Mouse (Mus musculus): ENCODE measurements around the gene Homer2. TPM values are rescaled to one million over a fixed set of nuclear protein-coding genes. Genes with fewer than 3 reads are reported as not detected.

Gene Homer2
- polyA plus RNA-seq, 1 experiment from 2014 or later: 16.4 TPM

DNA sequence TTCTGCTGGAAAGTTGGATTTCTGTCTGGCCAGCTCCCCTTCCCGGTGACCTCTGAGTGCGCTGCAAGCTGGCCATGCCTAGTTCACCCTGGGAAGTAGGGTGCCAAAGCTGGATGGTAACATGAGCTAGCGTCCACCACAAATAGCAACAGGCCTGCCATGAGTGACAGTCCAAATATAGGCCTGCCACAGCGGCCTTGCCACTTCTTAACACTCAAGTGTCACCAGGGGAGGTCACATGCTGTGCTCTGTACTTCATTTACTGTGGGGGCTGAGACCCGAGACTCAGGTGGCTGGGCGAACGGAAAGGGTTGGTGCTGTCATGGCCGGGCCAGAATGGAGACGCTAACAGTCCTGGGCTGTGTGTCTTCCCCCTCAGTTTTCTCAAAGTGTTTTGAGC, 140.4 kb downstream of the Homer2 start, which contains the start of gene Fsd2:
Gene Fsd2, minus strand, starts transcription at position 53 of the 400 bp plus-strand sequence.
- H3K9ac ChIP-seq: no peak within 1 kb of the TSS
- H3K9me3 ChIP-seq: no peaks in the 10 kb centered on the region
- peaks cover 2% of the 10 kb centered on the region for H3K4me1 ChIP-seq
- no peak within 1 kb of the TSS for H3K4me3 ChIP-seq
- no peak within 1 kb of the TSS for H3K27ac ChIP-seq
- ATAC-seq (ENCODE audit: insufficient number of reproducible peaks, insufficient read depth, low FRiP score, low TSS enrichment, low read depth): no peak
- H3K36me3 ChIP-seq: no peaks in the 10 kb centered on the region
- H3K4me2 ChIP-seq: no peak within 1 kb of the TSS
- WGBS: 72% methylated on average over 9 of the region's 9 CpGs
- H3K27me3 ChIP-seq: no peaks in the 10 kb centered on the region

DNA sequence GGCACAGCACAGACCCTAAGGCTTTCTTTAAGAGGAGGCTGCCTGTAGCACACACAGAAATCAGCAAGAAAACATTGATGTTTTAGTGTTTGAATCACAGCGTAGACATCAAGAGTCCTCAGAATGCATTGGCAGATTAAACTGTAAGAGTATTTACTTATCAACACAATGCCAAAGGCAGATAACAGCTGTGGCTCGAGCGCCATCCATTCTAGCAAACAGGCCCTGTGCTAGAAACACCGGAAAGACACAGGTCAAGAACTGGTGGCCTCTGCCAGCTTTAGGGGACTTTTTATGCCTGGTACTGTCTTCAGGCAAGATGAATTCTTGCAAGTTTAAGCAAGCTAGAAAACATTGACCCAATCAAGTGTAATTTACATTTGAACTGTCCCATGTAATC, 141.0 kb downstream of the Homer2 start:
- no peak overlapping the region for H3K27ac ChIP-seq
- H3K36me3 ChIP-seq: no peaks in the 10 kb centered on the region
- H3K27me3 ChIP-seq: no peaks in the 10 kb centered on the region
- H3K4me3 ChIP-seq: no peak overlapping the region
- H3K9me3 ChIP-seq: no peaks in the 10 kb centered on the region
- no peak for ATAC-seq (ENCODE audit: insufficient number of reproducible peaks, insufficient read depth, low FRiP score, low TSS enrichment, low read depth)
- H3K4me1 ChIP-seq: no peaks in the 10 kb centered on the region
- H3K4me2 ChIP-seq: no peak overlapping the region
- WGBS: 71% methylated on average over 4 of the region's 4 CpGs
- no peak overlapping the region for H3K9ac ChIP-seq

DNA sequence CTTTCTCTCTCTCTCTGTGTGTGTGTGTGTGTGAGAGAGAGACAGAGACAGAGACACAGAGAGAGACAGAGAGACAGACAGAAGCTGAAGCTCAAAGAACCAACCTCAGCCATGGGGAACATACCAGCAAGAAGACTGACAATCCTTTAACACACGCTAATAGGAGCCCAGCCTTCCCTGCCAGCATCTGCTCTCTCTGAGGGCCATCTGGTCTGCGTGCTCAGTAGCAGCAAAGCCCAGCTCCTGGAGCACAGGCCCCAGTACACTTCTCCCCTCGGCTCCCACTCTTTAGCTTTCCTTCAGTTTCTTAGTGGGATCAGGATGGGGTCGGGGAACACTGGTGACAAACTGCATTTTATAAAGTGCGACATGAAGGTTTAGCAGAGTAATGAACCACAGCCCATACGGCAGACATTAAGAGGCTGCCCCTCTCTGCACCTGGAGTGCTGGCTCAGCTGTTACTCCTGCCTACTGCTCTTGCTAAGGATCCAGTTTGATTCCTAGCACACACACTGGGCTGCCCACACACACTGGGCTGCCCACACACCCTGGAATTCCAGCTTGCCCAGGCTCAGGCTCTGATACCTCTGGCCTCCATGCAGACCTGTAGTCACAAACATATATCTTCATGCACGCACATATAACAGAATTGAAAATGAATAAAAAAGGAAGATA, 141.8 kb downstream of the Homer2 start:
- Histone ChIP-seq H3K4me2 (no peak overlapping the region), H3K36me3 (no peaks in the 10 kb centered on the region), H3K4me1 (peaks cover 3% of the 10 kb centered on the region; the same call in 1 of the 2 replicates), H3K9me3 (no peaks in the 10 kb centered on the region), H3K27me3 (no peaks in the 10 kb centered on the region), H3K4me3 (no peak overlapping the region), H3K27ac (no peak overlapping the region), H3K9ac (no peak overlapping the region)
- WGBS: 65% methylated on average over 7 of the region's 7 CpGs
- no peak for ATAC-seq (ENCODE audit: insufficient number of reproducible peaks, insufficient read depth, low FRiP score, low TSS enrichment, low read depth)

DNA sequence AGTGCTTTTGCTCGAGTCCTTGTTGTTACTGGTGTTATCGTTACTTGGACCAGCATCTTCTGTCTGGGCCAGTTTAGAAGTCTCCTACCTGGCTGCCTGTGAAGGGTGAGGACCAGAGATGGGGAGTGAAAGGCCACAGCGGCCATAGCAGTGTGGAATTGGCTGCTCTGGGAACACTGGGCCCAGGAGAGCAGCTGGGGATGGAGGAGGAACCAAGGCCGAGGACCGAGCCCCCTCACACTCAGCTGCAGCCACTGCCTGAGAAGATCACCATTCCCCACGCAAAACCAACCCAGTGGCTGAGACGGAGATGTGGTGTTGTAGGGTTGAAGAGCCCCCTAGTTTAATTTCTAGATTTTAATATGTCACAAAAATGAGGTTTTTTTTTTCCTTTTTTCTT, 142.6 kb downstream of the Homer2 start:
- Histone ChIP-seq H3K4me3 (no peak overlapping the region), H3K4me2 (no peak overlapping the region), H3K4me1 (peaks cover 4% of the 10 kb centered on the region; the same call in 1 of the 2 replicates), H3K9me3 (no peaks in the 10 kb centered on the region), H3K36me3 (no peaks in the 10 kb centered on the region), H3K9ac (no peak overlapping the region), H3K27me3 (no peaks in the 10 kb centered on the region), H3K27ac (no peak overlapping the region)
- 78% methylated on average over 7 of the region's 7 CpGs for WGBS
- ATAC-seq (ENCODE audit: insufficient number of reproducible peaks, insufficient read depth, low FRiP score, low TSS enrichment, low read depth): no peak

DNA sequence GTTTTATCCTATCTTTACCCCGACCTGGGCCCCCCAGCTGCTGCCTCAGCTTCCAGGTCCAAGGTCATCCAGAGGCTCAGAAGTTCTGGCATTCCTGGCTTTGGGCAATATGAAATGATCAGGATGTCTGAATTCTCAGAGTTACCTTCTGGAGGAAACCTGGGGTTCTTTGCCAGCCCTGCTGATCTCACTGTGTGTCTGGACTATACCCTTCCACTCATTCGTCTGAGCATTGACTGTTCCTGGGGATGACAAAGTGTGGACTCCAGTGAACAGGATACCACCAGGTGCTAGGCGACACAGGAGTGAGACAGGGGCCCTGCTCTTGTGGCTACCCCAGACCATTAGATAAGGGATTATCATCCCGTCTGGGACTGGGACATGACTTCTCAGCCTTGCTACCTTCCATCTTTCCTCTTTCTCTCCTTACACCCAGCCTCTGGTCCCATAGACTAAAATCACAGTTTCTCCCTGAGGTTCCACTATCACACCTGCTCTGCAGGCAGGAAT, 143.8 kb downstream of the Homer2 start:
- WGBS: 73% methylated on average over 4 of the region's 4 CpGs
- Histone ChIP-seq H3K27me3 (no peaks in the 10 kb centered on the region), H3K4me2 (no peak overlapping the region), H3K9ac (no peak overlapping the region), H3K4me1 (peaks cover 4% of the 10 kb centered on the region; the same call in 1 of the 2 replicates), H3K36me3 (no peaks in the 10 kb centered on the region), H3K4me3 (no peak overlapping the region), H3K27ac (no peak overlapping the region), H3K9me3 (no peaks in the 10 kb centered on the region)
- no peak for ATAC-seq (ENCODE audit: insufficient number of reproducible peaks, insufficient read depth, low FRiP score, low TSS enrichment, low read depth)

DNA sequence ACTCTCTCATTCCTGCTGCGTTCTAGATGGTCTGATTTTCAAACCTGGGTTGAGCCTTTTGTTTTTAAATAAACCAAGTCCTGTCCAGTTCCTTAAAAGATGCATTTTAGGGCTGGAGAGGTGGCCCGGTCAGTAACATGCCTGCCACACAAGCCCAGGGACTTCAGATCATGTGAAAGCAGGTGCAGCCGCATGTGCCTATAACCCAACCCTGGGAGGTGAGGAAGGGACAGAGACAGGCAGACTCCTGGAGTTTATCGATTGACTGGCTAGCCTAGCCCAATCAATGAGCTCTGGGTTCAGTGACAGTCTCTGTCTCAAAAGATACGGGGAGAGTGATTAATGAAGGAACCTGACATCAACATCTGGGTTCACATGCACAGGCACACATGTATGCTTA, 146.1 kb downstream of the Homer2 start:
- H3K4me2 ChIP-seq: no peak overlapping the region
- no peaks in the 10 kb centered on the region for H3K27me3 ChIP-seq
- H3K9me3 ChIP-seq: no peaks in the 10 kb centered on the region
- no peaks in the 10 kb centered on the region for H3K36me3 ChIP-seq
- H3K9ac ChIP-seq: no peak overlapping the region
- peaks cover 4% of the 10 kb centered on the region; the same call in 1 of the 2 replicates for H3K4me1 ChIP-seq
- H3K27ac ChIP-seq: no peak overlapping the region
- no peak overlapping the region for H3K4me3 ChIP-seq
- ATAC-seq (ENCODE audit: insufficient number of reproducible peaks, insufficient read depth, low FRiP score, low TSS enrichment, low read depth): no peak
- 70% methylated on average over 5 of the region's 5 CpGs for WGBS

DNA sequence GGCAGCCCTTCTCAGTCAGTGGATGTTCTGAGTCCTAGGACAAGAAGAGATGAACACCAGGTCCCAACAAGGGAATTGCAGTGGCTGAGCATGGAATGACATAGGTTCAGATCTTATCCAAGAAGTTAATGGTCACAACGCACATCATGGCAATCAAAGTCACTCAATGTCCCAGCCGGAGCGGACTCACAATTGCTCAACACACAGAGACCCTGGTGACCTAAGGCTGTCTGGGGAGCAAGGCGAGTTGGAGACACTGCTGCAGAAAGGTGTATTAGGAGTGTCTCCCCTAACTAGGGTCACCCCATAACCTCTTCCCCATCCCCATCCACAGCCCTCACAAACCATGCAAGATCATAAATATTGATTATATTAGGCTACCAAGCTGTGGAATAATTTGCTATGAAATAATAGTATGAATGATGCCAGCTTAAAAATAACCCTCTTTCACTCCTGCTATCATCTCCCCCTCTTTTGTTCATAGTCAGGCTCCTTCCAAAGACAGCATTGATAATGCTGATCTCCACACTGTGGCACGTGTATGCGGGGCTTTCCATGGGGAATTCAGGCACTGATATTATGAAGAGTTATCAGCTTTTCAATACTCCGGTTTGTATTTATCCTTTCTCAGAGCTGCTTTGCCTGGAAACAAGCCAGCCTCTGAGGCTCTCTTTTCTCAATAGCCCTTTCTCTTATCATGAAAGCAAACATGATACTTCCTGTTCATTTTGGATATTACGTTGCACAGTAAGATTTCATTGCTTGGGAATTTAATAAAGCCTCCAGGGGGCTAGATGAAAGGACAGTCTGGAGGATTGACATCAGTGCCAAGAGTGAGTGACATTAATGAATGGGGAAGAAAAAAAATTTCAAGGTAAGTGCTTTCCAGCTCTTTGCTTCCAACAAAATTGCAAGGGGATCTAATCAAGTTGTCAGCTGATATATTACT, 147.0 kb downstream of the Homer2 start:
- no peak overlapping the region for H3K4me3 ChIP-seq
- H3K27ac ChIP-seq: no peak overlapping the region
- peaks cover 4% of the 10 kb centered on the region; the same call in 1 of the 2 replicates for H3K4me1 ChIP-seq
- no peaks in the 10 kb centered on the region for H3K9me3 ChIP-seq
- ATAC-seq (ENCODE audit: insufficient number of reproducible peaks, insufficient read depth, low FRiP score, low TSS enrichment, low read depth): no peak
- no peaks in the 10 kb centered on the region for H3K36me3 ChIP-seq
- 58% methylated on average over 8 of the region's 8 CpGs for WGBS
- no peak overlapping the region for H3K9ac ChIP-seq
- H3K27me3 ChIP-seq: no peaks in the 10 kb centered on the region
- no peak overlapping the region for H3K4me2 ChIP-seq

DNA sequence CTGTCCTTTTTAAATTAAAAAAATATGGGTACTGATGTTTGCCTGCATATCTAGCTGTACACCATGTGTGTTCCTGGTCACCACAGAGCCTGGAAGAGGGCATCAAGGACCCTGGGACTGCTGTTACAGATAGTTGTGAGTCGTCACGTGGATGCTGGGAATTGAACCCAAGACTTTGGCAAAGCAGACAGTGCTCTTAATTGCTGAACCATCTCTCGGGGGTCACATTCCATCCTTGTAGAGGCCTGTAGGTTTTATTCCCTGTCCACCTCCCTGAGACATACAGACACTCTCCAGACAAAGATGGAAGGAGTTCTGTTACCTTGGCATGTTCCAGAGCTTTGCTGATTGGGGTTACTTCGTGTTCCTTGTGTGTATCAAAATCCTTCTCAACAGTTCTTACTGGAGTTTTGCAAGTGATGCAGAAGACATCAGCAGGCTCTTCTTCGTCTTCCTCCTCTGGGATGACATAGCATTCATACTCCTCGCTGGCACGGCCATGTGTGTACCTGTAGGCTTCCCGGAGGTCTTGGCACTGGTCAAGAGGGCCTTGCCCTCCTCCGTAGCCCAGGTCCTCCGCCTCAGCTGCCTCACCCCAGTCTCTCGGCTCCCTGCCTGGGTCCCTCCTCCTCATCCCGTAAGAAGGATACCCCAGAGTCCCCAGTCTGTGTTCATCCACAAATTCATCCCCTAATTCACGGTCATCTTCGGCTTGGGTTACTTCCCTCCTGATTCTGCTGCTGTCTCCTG, 147.9 kb downstream of the Homer2 start:
- H3K27me3 ChIP-seq: no peaks in the 10 kb centered on the region
- no peak overlapping the region for H3K9ac ChIP-seq
- H3K27ac ChIP-seq: no peak overlapping the region
- no peak overlapping the region for H3K4me3 ChIP-seq
- H3K36me3 ChIP-seq: no peaks in the 10 kb centered on the region
- H3K4me1 ChIP-seq: peaks cover 4% of the 10 kb centered on the region; the same call in 1 of the 2 replicates
- H3K9me3 ChIP-seq: no peaks in the 10 kb centered on the region
- WGBS: 85% methylated on average over 14 of the region's 14 CpGs
- no peak overlapping the region for H3K4me2 ChIP-seq
- no peak for ATAC-seq (ENCODE audit: insufficient number of reproducible peaks, insufficient read depth, low FRiP score, low TSS enrichment, low read depth)

DNA sequence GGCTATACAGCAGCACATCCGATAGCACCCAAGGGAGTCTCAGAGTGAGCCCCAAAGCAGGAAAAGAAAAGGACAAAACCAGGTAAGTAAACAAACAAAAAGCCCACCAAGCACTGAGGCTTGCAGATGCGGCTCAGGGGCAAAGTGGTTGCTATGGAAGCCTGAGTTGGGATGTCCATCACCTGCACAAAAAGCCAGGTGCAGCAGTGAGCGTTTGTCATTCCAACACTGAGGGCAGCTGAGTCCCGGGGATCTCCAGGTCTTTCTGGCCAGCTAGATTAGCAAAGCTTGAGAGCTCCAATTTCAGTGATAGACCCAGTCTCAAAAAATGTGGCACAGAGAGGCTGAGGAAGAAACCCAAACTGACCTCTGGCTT, 149.4 kb downstream of the Homer2 start:
- Histone ChIP-seq H3K4me1 (peaks cover 4% of the 10 kb centered on the region; the same call in 1 of the 2 replicates), H3K9me3 (no peaks in the 10 kb centered on the region), H3K27me3 (no peaks in the 10 kb centered on the region), H3K36me3 (no peaks in the 10 kb centered on the region), H3K4me3 (no peak overlapping the region), H3K27ac (no peak overlapping the region), H3K4me2 (no peak overlapping the region), H3K9ac (no peak overlapping the region)
- 55% methylated on average over 4 of the region's 4 CpGs for WGBS
- ATAC-seq (ENCODE audit: insufficient number of reproducible peaks, insufficient read depth, low FRiP score, low TSS enrichment, low read depth): no peak

DNA sequence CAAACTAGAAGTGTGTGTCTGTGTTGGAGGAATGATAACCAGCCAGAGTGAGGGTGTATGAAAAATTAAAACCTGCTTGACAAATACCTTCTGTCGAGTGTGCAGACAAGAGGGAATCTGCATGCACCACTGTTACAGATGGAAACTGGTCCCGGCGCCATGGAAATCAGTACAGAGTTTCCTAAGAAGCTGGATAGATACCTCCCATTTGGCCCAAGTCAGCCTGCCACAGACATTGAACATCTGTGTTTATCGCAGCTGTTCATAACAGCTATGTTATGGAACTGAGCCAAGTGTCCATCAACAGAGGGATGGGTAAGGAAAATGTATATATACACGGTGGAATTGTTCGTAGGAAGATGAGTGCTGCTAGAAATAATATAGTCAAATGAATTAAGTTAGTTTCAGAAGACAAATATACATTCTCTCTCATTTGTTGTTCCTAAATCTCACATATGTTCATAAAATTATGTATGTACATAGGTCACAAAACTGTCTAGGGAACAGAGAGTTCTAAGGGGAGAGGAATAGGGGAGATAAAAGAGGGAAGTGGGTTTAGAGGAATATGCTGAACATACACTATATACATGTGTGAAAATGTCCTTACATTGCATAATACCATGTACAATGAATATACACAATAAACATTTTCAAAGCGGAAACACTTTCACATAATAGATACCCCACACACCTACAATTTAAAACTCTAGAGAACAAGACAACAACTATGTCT, 149.9 kb downstream of the Homer2 start:
- Histone ChIP-seq H3K9me3 (no peaks in the 10 kb centered on the region), H3K4me3 (no peak overlapping the region), H3K9ac (no peak overlapping the region), H3K27me3 (no peaks in the 10 kb centered on the region), H3K27ac (no peak overlapping the region), H3K36me3 (no peaks in the 10 kb centered on the region), H3K4me2 (no peak overlapping the region), H3K4me1 (peaks cover 4% of the 10 kb centered on the region; the same call in 1 of the 2 replicates)
- WGBS: 70% methylated on average over 7 of the region's 7 CpGs
- ATAC-seq (ENCODE audit: insufficient number of reproducible peaks, insufficient read depth, low FRiP score, low TSS enrichment, low read depth): no peak

DNA sequence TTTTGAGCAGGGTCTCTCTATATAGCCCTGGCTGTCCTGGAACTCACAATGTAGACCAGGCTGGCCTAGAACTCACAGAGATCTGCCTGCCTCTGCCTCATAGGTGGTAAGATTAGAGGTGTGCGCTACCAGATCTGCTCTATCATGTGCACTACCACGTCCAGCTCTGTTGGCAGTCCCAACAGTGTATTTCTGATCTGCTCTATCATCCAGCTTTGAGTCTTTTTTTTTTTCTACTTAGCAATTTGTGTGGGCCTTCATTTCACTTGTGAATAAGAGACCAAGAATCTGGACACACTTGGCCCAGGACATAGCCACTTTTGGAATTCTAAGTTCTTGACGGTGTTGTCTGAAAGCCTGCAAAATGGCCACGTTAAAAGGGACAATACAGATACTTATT, 150.5 kb downstream of the Homer2 start:
- ATAC-seq (ENCODE audit: insufficient number of reproducible peaks, insufficient read depth, low FRiP score, low TSS enrichment, low read depth): no peak
- Histone ChIP-seq H3K9ac (no peak overlapping the region), H3K27me3 (no peaks in the 10 kb centered on the region), H3K4me1 (peaks cover 4% of the 10 kb centered on the region; the same call in 1 of the 2 replicates), H3K36me3 (no peaks in the 10 kb centered on the region), H3K4me2 (no peak overlapping the region), H3K4me3 (no peak overlapping the region), H3K27ac (no peak overlapping the region), H3K9me3 (no peaks in the 10 kb centered on the region)
- WGBS: 84% methylated on average over 4 of the region's 4 CpGs

All from embryonic facial prominence, embryonic 13.5 days (tissue).